Mouse (Mus musculus): Measurements from ENCODE around the gene Scn8a. TPM values are rescaled to one million over a fixed set of nuclear protein-coding genes. Genes with fewer than 3 reads are reported as not detected.

The Scn8a gene
- polyA plus RNA-seq, 1 experiment from 2014 or later = 5.5 TPM

- H3K4me3 ChIP-seq (replicated peaks) = no peak overlapping the region
- H3K27ac ChIP-seq (replicated peaks) = no peak overlapping the region
- H3K4me1 ChIP-seq = peaks cover 12% of the 10 kb centered on the region
- peaks cover 61% of the 10 kb centered on the region for H3K27me3 ChIP-seq
- no peak overlapping the region for H3K4me2 ChIP-seq (replicated peaks)
- no peak for ATAC-seq (ENCODE audit: insufficient number of reproducible peaks, low FRiP score, low TSS enrichment, low read depth)
- no peaks in the 10 kb centered on the region for H3K9me3 ChIP-seq (replicated peaks)
- no peak overlapping the region for H3K9ac ChIP-seq
- H3K36me3 ChIP-seq = no peaks in the 10 kb centered on the region
- 80% methylated on average over 6 of the region's 6 CpGs for WGBS
These were observed 172.3 kb downstream of the Scn8a start for GRCm38 (mm10) chr15:101041966-101042365.

GRCm38 (mm10) chr15:101042613-101043012, 173.0 kb downstream of the Scn8a start:
- 30% methylated on average over 6 of the region's 6 CpGs for WGBS
- H3K9ac ChIP-seq = no peak overlapping the region
- no peaks in the 10 kb centered on the region for H3K36me3 ChIP-seq
- no peak overlapping the region for H3K4me3 ChIP-seq (replicated peaks)
- ATAC-seq (ENCODE audit: insufficient number of reproducible peaks, low FRiP score, low TSS enrichment, low read depth) = no peak
- peaks cover 17% of the 10 kb centered on the region for H3K4me1 ChIP-seq
- peaks cover 67% of the 10 kb centered on the region for H3K27me3 ChIP-seq
- no peaks in the 10 kb centered on the region for H3K9me3 ChIP-seq (replicated peaks)
- no peak overlapping the region for H3K4me2 ChIP-seq (replicated peaks)
- no peak overlapping the region for H3K27ac ChIP-seq (replicated peaks)

- 31% methylated on average over 6 of the region's 6 CpGs for WGBS
- no peak overlapping the region for H3K9ac ChIP-seq
- peaks cover 74% of the 10 kb centered on the region for H3K27me3 ChIP-seq
- no peaks in the 10 kb centered on the region for H3K36me3 ChIP-seq
- no peak overlapping the region for H3K4me3 ChIP-seq (replicated peaks)
- peaks cover 17% of the 10 kb centered on the region for H3K4me1 ChIP-seq
- no peak overlapping the region for H3K27ac ChIP-seq (replicated peaks)
- no peak overlapping the region for H3K4me2 ChIP-seq (replicated peaks)
- no peaks in the 10 kb centered on the region for H3K9me3 ChIP-seq (replicated peaks)
- no peak for ATAC-seq (ENCODE audit: insufficient number of reproducible peaks, low FRiP score, low TSS enrichment, low read depth)
These were observed 174.9 kb downstream of the Scn8a start for GRCm38 (mm10) chr15:101044531-101044930.

GRCm38 (mm10) chr15:101046039-101046526, 176.4 kb downstream of the Scn8a start:
- H3K4me1 ChIP-seq = peaks cover 17% of the 10 kb centered on the region
- H3K27ac ChIP-seq (replicated peaks) = no peak overlapping the region
- 3% methylated on average over 38 of the region's 43 CpGs for WGBS
- H3K9ac ChIP-seq = peak overlapping the region; percentile 24
- H3K36me3 ChIP-seq = 0 out of 2 replicates have a peak, but pooled peaks cover 4% of the 10 kb centered on the region
- H3K4me3 ChIP-seq (replicated peaks) = peak overlapping the region; percentile 52
- peak overlapping the region; percentile 100 for H3K4me2 ChIP-seq (replicated peaks)
- H3K27me3 ChIP-seq = peaks cover 69% of the 10 kb centered on the region
- peak; percentile 7; the same call in 1 of the 2 replicates for ATAC-seq (ENCODE audit: insufficient number of reproducible peaks, low FRiP score, low TSS enrichment, low read depth)
- H3K9me3 ChIP-seq (replicated peaks) = no peaks in the 10 kb centered on the region

GRCm38 (mm10) chr15:101046527-101047193, 177.0 kb downstream of the Scn8a start:
- WGBS = 1% methylated on average over 59 of the region's 77 CpGs
- Histone ChIP-seq H3K4me3 (replicated peaks) (peak overlapping the region; percentile 52), H3K27me3 (peaks cover 71% of the 10 kb centered on the region), H3K9me3 (replicated peaks) (no peaks in the 10 kb centered on the region), H3K36me3 (0 out of 2 replicates have a peak, but pooled peaks cover 4% of the 10 kb centered on the region), H3K27ac (replicated peaks) (no peak overlapping the region), H3K4me1 (peaks cover 17% of the 10 kb centered on the region), H3K4me2 (replicated peaks) (peak overlapping the region; percentile 100), H3K9ac (peak overlapping the region; percentile 24)
- ATAC-seq (ENCODE audit: insufficient number of reproducible peaks, low FRiP score, low TSS enrichment, low read depth) = peak; percentile 30

- H3K4me1 ChIP-seq = peaks cover 17% of the 10 kb centered on the region
- H3K4me2 ChIP-seq (replicated peaks) = peak within 1 kb of the TSS; percentile 100
- H3K36me3 ChIP-seq = 0 out of 2 replicates have a peak, but pooled peaks cover 4% of the 10 kb centered on the region
- H3K4me3 ChIP-seq (replicated peaks) = peak within 1 kb of the TSS; percentile 52
- no peak within 1 kb of the TSS for H3K27ac ChIP-seq (replicated peaks)
- WGBS = 3% methylated on average over 22 of the region's 23 CpGs
- peaks cover 72% of the 10 kb centered on the region for H3K27me3 ChIP-seq
- H3K9ac ChIP-seq = peak within 1 kb of the TSS; percentile 24
- no peaks in the 10 kb centered on the region for H3K9me3 ChIP-seq (replicated peaks)
- no peak for ATAC-seq (ENCODE audit: insufficient number of reproducible peaks, low FRiP score, low TSS enrichment, low read depth)
These were observed 177.5 kb downstream of the Scn8a start, which contains the start of gene Gm47841 for GRCm38 (mm10) chr15:101047194-101047555. Gm47841 (minus strand) TSS chr15:101047397.

GRCm38 (mm10) chr15:101048338-101048896, 178.8 kb downstream of the Scn8a start:
- Histone ChIP-seq H3K27me3 (peaks cover 79% of the 10 kb centered on the region), H3K4me3 (replicated peaks) (no peak overlapping the region), H3K36me3 (0 out of 2 replicates have a peak, but pooled peaks cover 4% of the 10 kb centered on the region), H3K9ac (no peak overlapping the region), H3K9me3 (replicated peaks) (no peaks in the 10 kb centered on the region), H3K27ac (replicated peaks) (no peak overlapping the region), H3K4me2 (replicated peaks) (no peak overlapping the region), H3K4me1 (peaks cover 26% of the 10 kb centered on the region)
- ATAC-seq (ENCODE audit: insufficient number of reproducible peaks, low FRiP score, low TSS enrichment, low read depth) = no peak
- WGBS = 40% methylated on average over 5 of the region's 5 CpGs

GRCm38 (mm10) chr15:101051869-101052268, 182.2 kb downstream of the Scn8a start:
- peaks cover 76% of the 10 kb centered on the region for H3K27me3 ChIP-seq
- no peak overlapping the region for H3K4me3 ChIP-seq (replicated peaks)
- no peak for ATAC-seq (ENCODE audit: insufficient number of reproducible peaks, low FRiP score, low TSS enrichment, low read depth)
- no peak overlapping the region for H3K4me2 ChIP-seq (replicated peaks)
- no peaks in the 10 kb centered on the region for H3K9me3 ChIP-seq (replicated peaks)
- H3K36me3 ChIP-seq = 0 out of 2 replicates have a peak, but pooled peaks cover 4% of the 10 kb centered on the region
- no peak overlapping the region for H3K27ac ChIP-seq (replicated peaks)
- no peak overlapping the region for H3K9ac ChIP-seq
- H3K4me1 ChIP-seq = peaks cover 25% of the 10 kb centered on the region
- WGBS = 80% methylated on average over 10 of the region's 10 CpGs

- Histone ChIP-seq H3K9ac (peak overlapping the region; percentile 18), H3K27me3 (peaks cover 66% of the 10 kb centered on the region), H3K4me3 (replicated peaks) (peak overlapping the region; percentile 46), H3K4me2 (replicated peaks) (peak overlapping the region; percentile 76), H3K4me1 (peaks cover 18% of the 10 kb centered on the region), H3K36me3 (0 out of 2 replicates have a peak, but pooled peaks cover 4% of the 10 kb centered on the region), H3K9me3 (replicated peaks) (no peaks in the 10 kb centered on the region), H3K27ac (replicated peaks) (no peak overlapping the region)
- WGBS = 22% methylated on average over 108 of the region's 120 CpGs
- ATAC-seq (ENCODE audit: insufficient number of reproducible peaks, low FRiP score, low TSS enrichment, low read depth) = no peak
These were observed 183.2 kb downstream of the Scn8a start for GRCm38 (mm10) chr15:101052560-101053501.

GRCm38 (mm10) chr15:101053832-101054459, 184.3 kb downstream of the Scn8a start:
- H3K4me1 ChIP-seq = peaks cover 18% of the 10 kb centered on the region
- peak overlapping the region; percentile 76 for H3K4me2 ChIP-seq (replicated peaks)
- H3K9me3 ChIP-seq (replicated peaks) = no peaks in the 10 kb centered on the region
- peak overlapping the region; percentile 46 for H3K4me3 ChIP-seq (replicated peaks)
- ATAC-seq (ENCODE audit: insufficient number of reproducible peaks, low FRiP score, low TSS enrichment, low read depth) = no peak
- 18% methylated on average over 59 of the region's 65 CpGs for WGBS
- no peak overlapping the region for H3K27ac ChIP-seq (replicated peaks)
- H3K9ac ChIP-seq = peak overlapping the region; percentile 18
- 0 out of 2 replicates have a peak, but pooled peaks cover 4% of the 10 kb centered on the region for H3K36me3 ChIP-seq
- H3K27me3 ChIP-seq = peaks cover 57% of the 10 kb centered on the region

All from embryonic facial prominence, embryonic 15.5 days (tissue).